Mouse (Mus musculus): ENCODE results near the gene Cdh4.

DNA sequence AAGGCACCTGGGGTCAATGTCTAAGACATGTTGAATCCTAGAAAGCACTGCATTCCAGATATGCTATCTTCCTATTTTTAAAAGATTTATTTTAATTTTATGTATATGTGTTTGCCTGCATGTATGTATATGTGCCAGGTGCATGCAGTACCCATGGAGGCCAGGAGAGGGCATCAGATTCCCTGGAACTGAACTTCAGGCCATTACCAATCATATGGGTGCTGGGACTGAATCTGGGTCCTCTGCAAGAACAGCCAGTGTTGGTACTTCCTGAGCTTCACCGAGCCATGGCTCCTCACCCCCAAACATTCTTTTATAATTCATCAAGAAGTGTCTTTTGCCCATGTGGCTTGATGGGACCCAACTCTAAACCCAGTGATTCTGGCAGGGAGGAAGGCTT lies 6.8 kb downstream of the Cdh4 start:
- peak; percentile 46; the same call in 1 of the 2 replicates for TF ChIP-seq CTCF (IDR thresholded peaks at IDR 0.05; ENCODE audit: borderline replicate concordance, extremely low read depth, insufficient read depth, insufficient read length)
- no peak for TF ChIP-seq POLR2A (IDR thresholded peaks at IDR 0.05; ENCODE audit: borderline replicate concordance, extremely low read depth, insufficient read depth, insufficient read length, poor library complexity, severe bottlenecking)

All from brain, embryonic 14.5 days (tissue).